ENCODE assay signal across 12 mouse cellular contexts in genomic region chr1:171049263-171049662, GRCm38 (mm10). TPM values are rescaled to one million over a fixed set of nuclear protein-coding genes. Genes with fewer than 3 reads are reported as not detected.
DNase-seq lines count a peak whose midpoint lies in the region; ATAC-seq lines count a peak whose summit lies in the region.
"Had no signal": no experiment of that assay in that cellular context is flagged by ENCODE, and none has a peak within 500 bp of the region (broad histone marks: within the 10 kb centered on the region; RNA-seq: fewer than 3 reads in every experiment).

No protein-coding gene starts in this region.

- H3K9me3 ChIP-seq in forebrain, embryonic 13.5 days (replicated peaks), result no peaks in the 10 kb centered on the region
- H3K9me3 ChIP-seq in forebrain, embryonic 16.5 days (ENCODE audit: control insufficient read depth, low read length), result no peaks in the 10 kb centered on the region
- H3K9me3 ChIP-seq in kidney, embryonic 15.5 days (replicated peaks), result no peaks in the 10 kb centered on the region
- no peaks in the 10 kb centered on the region for H3K9me3 ChIP-seq in embryonic facial prominence, embryonic 14.5 days (ENCODE audit: control insufficient read depth, low read length)
- no peaks in the 10 kb centered on the region for H3K9me3 ChIP-seq in neural tube, embryonic 12.5 days

- DNase-seq in kidney, adult 8-10 months, result no peak
- DNase-seq in embryonic facial prominence, embryonic 14.5 days (ENCODE audit: low spot score), result no peak
- DNase-seq in urinary bladder, postnatal 36 days (ENCODE audit: low spot score in 2 of 2), result no peak
- DNase-seq in lung, postnatal 4 days, result no peak
- DNase-seq: heart, adult 11 months; liver; lung, embryonic 14.5 days had no signal

- 0 out of 2 replicates have a peak overlapping the region, but pooled peaks have one; percentile 6 for H3K4me3 ChIP-seq in forebrain, embryonic 13.5 days
- H3K4me3 ChIP-seq in forebrain, embryonic 16.5 days (replicated peaks; ENCODE audit: low read length), result no peak overlapping the region; the same call in 1 of the 2 replicates
- no peak overlapping the region; the same call in 1 of the 2 replicates for H3K4me3 ChIP-seq in kidney, embryonic 15.5 days (replicated peaks)
- peak overlapping the region; percentile 17; the same call in 1 of the 2 replicates for H3K4me3 ChIP-seq in embryonic facial prominence, embryonic 14.5 days (ENCODE audit: low read depth, low read length)
- no peak overlapping the region for H3K4me3 ChIP-seq in neural tube, embryonic 12.5 days

- no peak for ATAC-seq in forebrain, embryonic 13.5 days
- no peak for ATAC-seq in forebrain, embryonic 16.5 days
- no peak for ATAC-seq in kidney, embryonic 15.5 days (replicated peaks; ENCODE audit: low FRiP score)
- no peak for ATAC-seq in embryonic facial prominence, embryonic 14.5 days (ENCODE audit: low read depth)
- no peak for ATAC-seq in neural tube, embryonic 12.5 days (ENCODE audit: low FRiP score, low read depth)

- 48% methylated on average over 10 of the region's 10 CpGs for WGBS in forebrain, embryonic 13.5 days
- 44% methylated on average over 10 of the region's 10 CpGs for WGBS in forebrain, embryonic 16.5 days
- WGBS in kidney, embryonic 15.5 days, result 53% methylated on average over 10 of the region's 10 CpGs
- 45% methylated on average over 10 of the region's 10 CpGs for WGBS in embryonic facial prominence, embryonic 14.5 days
- WGBS in neural tube, embryonic 12.5 days, result 49% methylated on average over 10 of the region's 10 CpGs

- 0 out of 2 replicates have a peak, but pooled peaks cover 3% of the 10 kb centered on the region for H3K27me3 ChIP-seq in forebrain, embryonic 13.5 days
- H3K27me3 ChIP-seq in forebrain, embryonic 16.5 days (replicated peaks; ENCODE audit: control insufficient read depth, insufficient read depth, low read length), result no peaks in the 10 kb centered on the region
- H3K27me3 ChIP-seq in kidney, embryonic 15.5 days, result no peaks in the 10 kb centered on the region
- H3K27me3 ChIP-seq in embryonic facial prominence, embryonic 14.5 days (replicated peaks; ENCODE audit: control insufficient read depth, insufficient read depth, low read length), result no peaks in the 10 kb centered on the region
- H3K27me3 ChIP-seq in neural tube, embryonic 12.5 days (replicated peaks), result no peaks in the 10 kb centered on the region

- H3K4me1 ChIP-seq in forebrain, embryonic 13.5 days, result no peaks in the 10 kb centered on the region
- no peaks in the 10 kb centered on the region for H3K4me1 ChIP-seq in forebrain, embryonic 16.5 days (replicated peaks; ENCODE audit: control insufficient read depth, insufficient read depth, low read length)
- H3K4me1 ChIP-seq in kidney, embryonic 15.5 days, result no peaks in the 10 kb centered on the region; the same call in 1 of the 2 replicates
- H3K4me1 ChIP-seq in embryonic facial prominence, embryonic 14.5 days (ENCODE audit: control insufficient read depth, insufficient read depth, low read length), result peaks cover 2% of the 10 kb centered on the region; the same call in 1 of the 2 replicates
- no peaks in the 10 kb centered on the region for H3K4me1 ChIP-seq in neural tube, embryonic 12.5 days

- no peak overlapping the region for H3K27ac ChIP-seq in forebrain, embryonic 13.5 days
- H3K27ac ChIP-seq in forebrain, embryonic 16.5 days (ENCODE audit: low read length), result no peak overlapping the region
- no peak overlapping the region for H3K27ac ChIP-seq in kidney, embryonic 15.5 days
- no peak overlapping the region for H3K27ac ChIP-seq in embryonic facial prominence, embryonic 14.5 days (replicated peaks; ENCODE audit: low read depth, low read length)
- H3K27ac ChIP-seq in neural tube, embryonic 12.5 days, result no peak overlapping the region
- H3K27ac ChIP-seq: stomach, postnatal 0 days had no signal

- H3K36me3 ChIP-seq in forebrain, embryonic 13.5 days (ENCODE audit: poor library complexity, severe bottlenecking), result no peaks in the 10 kb centered on the region
- H3K36me3 ChIP-seq in forebrain, embryonic 16.5 days (ENCODE audit: control insufficient read depth, insufficient read depth), result no peaks in the 10 kb centered on the region
- no peaks in the 10 kb centered on the region for H3K36me3 ChIP-seq in kidney, embryonic 15.5 days
- H3K36me3 ChIP-seq in embryonic facial prominence, embryonic 14.5 days (ENCODE audit: control insufficient read depth, insufficient read depth, low read length), result no peaks in the 10 kb centered on the region
- H3K36me3 ChIP-seq in neural tube, embryonic 12.5 days, result no peaks in the 10 kb centered on the region

- H3K4me2 ChIP-seq in forebrain, embryonic 13.5 days, result peak overlapping the region; percentile 22
- H3K4me2 ChIP-seq in forebrain, embryonic 16.5 days (ENCODE audit: low read length), result no peak overlapping the region
- peak overlapping the region; percentile 31; the same call in 1 of the 2 replicates for H3K4me2 ChIP-seq in kidney, embryonic 15.5 days
- peak overlapping the region; percentile 25; the same call in 1 of the 2 replicates for H3K4me2 ChIP-seq in embryonic facial prominence, embryonic 14.5 days (ENCODE audit: low read depth, low read length)
- peak overlapping the region; percentile 22; the same call in 1 of the 2 replicates for H3K4me2 ChIP-seq in neural tube, embryonic 12.5 days (replicated peaks)
- H3K4me2 ChIP-seq: lung, embryonic 14.5 days had no signal

- H3K9ac ChIP-seq in forebrain, embryonic 13.5 days, result no peak overlapping the region
- no peak overlapping the region for H3K9ac ChIP-seq in forebrain, embryonic 16.5 days (replicated peaks; ENCODE audit: low read depth, low read length)
- H3K9ac ChIP-seq in kidney, embryonic 15.5 days, result no peak overlapping the region
- no peak overlapping the region for H3K9ac ChIP-seq in embryonic facial prominence, embryonic 14.5 days (ENCODE audit: low read depth, low read length)
- H3K9ac ChIP-seq in neural tube, embryonic 12.5 days, result no peak overlapping the region
- H3K9ac ChIP-seq: lung, embryonic 14.5 days had no signal

RNA-seq across cellular contexts. Expression of gene Fcgr3, which starts 15.5 kb away (rescaled TPM):
- 3.5 and 3.8 TPM in 2 replicates for polyA plus RNA-seq in forebrain, embryonic 13.5 days (2015; fragmentation: Nextera tagmentation; extraction: Ambion mirVana)
- polyA plus RNA-seq in forebrain, embryonic 16.5 days (2015; fragmentation: Nextera tagmentation; extraction: Ambion mirVana), result 6.7 and 7.6 TPM in 2 replicates
- 7.8 and 10.5 TPM in 2 replicates for polyA plus RNA-seq in kidney, embryonic 15.5 days (2015; fragmentation: Nextera tagmentation; extraction: Ambion mirVana)
- polyA plus RNA-seq in embryonic facial prominence, embryonic 14.5 days (2014; fragmentation: Nextera tagmentation; extraction: Ambion mirVana), result 20.5 and 25.0 TPM in 2 replicates
- 6.9 and 7.4 TPM in 2 replicates for polyA plus RNA-seq in neural tube, embryonic 12.5 days (2016; fragmentation: Nextera tagmentation; extraction: Ambion mirVana)

RNA-seq across cellular contexts. Expression of gene Fcgr4, which starts 30.5 kb away (rescaled TPM):
- polyA plus RNA-seq in forebrain, embryonic 13.5 days (2015; fragmentation: Nextera tagmentation; extraction: Ambion mirVana), result 0.33 TPM in 1 of 2 replicates, not detected in the other
- 0.22 and 0.32 TPM in 2 replicates for polyA plus RNA-seq in forebrain, embryonic 16.5 days (2015; fragmentation: Nextera tagmentation; extraction: Ambion mirVana)
- 1.2 and 1.3 TPM in 2 replicates for polyA plus RNA-seq in kidney, embryonic 15.5 days (2015; fragmentation: Nextera tagmentation; extraction: Ambion mirVana)
- polyA plus RNA-seq in embryonic facial prominence, embryonic 14.5 days (2014; fragmentation: Nextera tagmentation; extraction: Ambion mirVana), result 0.81 and 0.92 TPM in 2 replicates
- 0.20 and 0.22 TPM in 2 replicates for polyA plus RNA-seq in neural tube, embryonic 12.5 days (2016; fragmentation: Nextera tagmentation; extraction: Ambion mirVana)

Comparison
In these comparisons a context has a peak if more than half of its experiments do, and no peak if none do; other contexts are left out.
1. H3K4me3 ChIP-seq: peak in forebrain, embryonic 13.5 days (single experiment) and embryonic facial prominence, embryonic 14.5 days (single experiment); none in forebrain, embryonic 16.5 days (single experiment), kidney, embryonic 15.5 days (single experiment) and neural tube, embryonic 12.5 days (single experiment).